Mouse (Mus musculus) small intestine, adult 2 months (tissue): Measurements from ENCODE around the gene Bcas3. TPM values are rescaled to one million over a fixed set of nuclear protein-coding genes. Genes with fewer than 3 reads are reported as not detected.

ENCODE experiments used
- H3K27ac ChIP-seq: fragments of 200-500 bp; 2 replicates; pipeline ENCODE4 v1.5.1; 2012; ENCODE audit warnings: low read depth, low read length, control low read depth, inconsistent platforms; ENCODE audit not compliant: insufficient read depth
- H3K27me3 ChIP-seq: fragments of 200-500 bp; 2 replicates; pipeline ENCODE4 v1.6.1; 2012; ENCODE audit warnings: mild to moderate bottlenecking, moderate library complexity, low read length, inconsistent platforms; ENCODE audit not compliant: control insufficient read depth, insufficient read depth
- H3K36me3 ChIP-seq: fragments of 200-500 bp; 2 replicates; pipeline ENCODE4 v1.6.1; 2012; ENCODE audit warnings: mild to moderate bottlenecking, low read length, control low read depth, inconsistent platforms; ENCODE audit not compliant: control insufficient read depth, insufficient read depth
- H3K4me1 ChIP-seq: fragments of 200-500 bp; 2 replicates; pipeline ENCODE4 v1.6.1; 2012; ENCODE audit warnings: low read length, inconsistent platforms, mixed read lengths; ENCODE audit not compliant: control insufficient read depth, insufficient read depth, insufficient read length
- H3K4me3 ChIP-seq: fragments of 200-500 bp; 2 replicates; pipeline ENCODE4 v1.5.1; 2012; ENCODE audit warnings: low read depth, mild to moderate bottlenecking, control low read depth, inconsistent platforms, low read length, moderate library complexity
- CTCF ChIP-seq: fragments of 200-500 bp; IDR thresholded peaks from 2 replicates; pipeline ENCODE4 v1.5.1; 2012; ENCODE audit warnings: low read depth, mild to moderate bottlenecking, control low read depth, inconsistent platforms, low read length, moderate library complexity, mixed read lengths; ENCODE audit not compliant: insufficient replicate concordance, insufficient read length; ENCODE audit errors: extremely low read depth
- POLR2A ChIP-seq: fragments of 200-500 bp; IDR thresholded peaks from 2 replicates; pipeline ENCODE4 v1.6.1; 2012; ENCODE audit warnings: low read depth, mild to moderate bottlenecking, control low read depth, inconsistent platforms, low read length, moderate library complexity
- WGBS: fragments of 180-500 bp; shearing (Covaris S2); methylation state at CpG from one replicate; pipeline ENCODE4 v1.1.7; 2018; 5-methylcytosine and 5-hydroxymethylcytosine counted together
- polyA plus RNA-seq: library from polyadenylated mRNA; depleted of rRNA; stranded (reverse); fragments of >200 nt; gene quantifications from 2 replicates; pipeline ENCODE4 v1.2.3, GENCODE M21; 2012

The Bcas3 gene
- polyA plus RNA-seq, 1 experiment: 32.1 TPM

- no peak overlapping the region for H3K4me3 ChIP-seq
- H3K27me3 ChIP-seq: no peaks in the 10 kb centered on the region
- WGBS: 64% methylated on average over 4 of the region's 4 CpGs
- no peak overlapping the region for H3K27ac ChIP-seq
- H3K4me1 ChIP-seq: no peaks in the 10 kb centered on the region
- H3K36me3 ChIP-seq: no peaks in the 10 kb centered on the region
- TF ChIP-seq CTCF: no peak
- no peak for TF ChIP-seq POLR2A
Observed at GRCm38 (mm10) chr11:85773391-85773790, 420.4 kb downstream of the Bcas3 start.

- H3K36me3 ChIP-seq: no peaks in the 10 kb centered on the region
- H3K4me3 ChIP-seq: no peak overlapping the region
- H3K4me1 ChIP-seq: no peaks in the 10 kb centered on the region
- TF ChIP-seq CTCF: no peak
- no peak for TF ChIP-seq POLR2A
- no peaks in the 10 kb centered on the region for H3K27me3 ChIP-seq
- 66% methylated on average over 6 of the region's 6 CpGs for WGBS
- H3K27ac ChIP-seq: no peak overlapping the region
Observed at GRCm38 (mm10) chr11:85774707-85775106, 421.7 kb downstream of the Bcas3 start.

- Histone ChIP-seq H3K4me3 (no peak overlapping the region), H3K4me1 (no peaks in the 10 kb centered on the region), H3K27me3 (no peaks in the 10 kb centered on the region), H3K27ac (no peak overlapping the region), H3K36me3 (no peaks in the 10 kb centered on the region)
- TF ChIP-seq CTCF: no peak
- no peak for TF ChIP-seq POLR2A
- 16% methylated on average over 7 of the region's 7 CpGs for WGBS
Observed at GRCm38 (mm10) chr11:85775492-85775891, 422.5 kb downstream of the Bcas3 start.

GRCm38 (mm10) chr11:85776861-85777360 lies 423.9 kb downstream of the Bcas3 start:
- H3K4me1 ChIP-seq: no peaks in the 10 kb centered on the region
- 74% methylated on average over 7 of the region's 7 CpGs for WGBS

GRCm38 (mm10) chr11:85777950-85778349 lies 425.0 kb downstream of the Bcas3 start:
- TF ChIP-seq CTCF: no peak
- no peak for TF ChIP-seq POLR2A
- Histone ChIP-seq H3K27ac (no peak overlapping the region), H3K36me3 (no peaks in the 10 kb centered on the region), H3K4me1 (no peaks in the 10 kb centered on the region), H3K4me3 (no peak overlapping the region), H3K27me3 (no peaks in the 10 kb centered on the region)
- WGBS: 65% methylated on average over 2 of the region's 2 CpGs

More at GRCm38 (mm10) chr11:85776861-85777360, 423.9 kb downstream of the Bcas3 start:
- Histone ChIP-seq H3K27me3 (no peaks in the 10 kb centered on the region), H3K27ac (no peak overlapping the region), H3K4me3 (no peak overlapping the region), H3K36me3 (no peaks in the 10 kb centered on the region)
- no peak for TF ChIP-seq POLR2A
- no peak for TF ChIP-seq CTCF

GRCm38 (mm10) chr11:85780303-85780702 lies 427.3 kb downstream of the Bcas3 start:
- Histone ChIP-seq H3K4me3 (no peak overlapping the region), H3K27me3 (no peaks in the 10 kb centered on the region), H3K27ac (no peak overlapping the region), H3K4me1 (no peaks in the 10 kb centered on the region), H3K36me3 (no peaks in the 10 kb centered on the region)
- no peak for TF ChIP-seq POLR2A
- no peak for TF ChIP-seq CTCF
- 85% methylated on average over 4 of the region's 4 CpGs for WGBS

GRCm38 (mm10) chr11:85786113-85786718 lies 433.2 kb downstream of the Bcas3 start:
- H3K27ac ChIP-seq: no peak overlapping the region
- WGBS: 70% methylated on average over 3 of the region's 3 CpGs
- no peak for TF ChIP-seq POLR2A
- no peak for TF ChIP-seq CTCF

More at GRCm38 (mm10) chr11:85786113-85786718, 433.2 kb downstream of the Bcas3 start:
- Histone ChIP-seq H3K36me3 (no peaks in the 10 kb centered on the region), H3K27me3 (no peaks in the 10 kb centered on the region), H3K4me3 (no peak overlapping the region), H3K4me1 (no peaks in the 10 kb centered on the region)
